Mouse (Mus musculus) brown adipose tissue, adult 24 weeks (tissue): ENCODE measurements around the gene A3galt2. TPM values are rescaled to one million over a fixed set of nuclear protein-coding genes. Genes with fewer than 3 reads are reported as not detected.

Experiments used
- H3K27ac ChIP-seq: fragments of 200-500 bp; replicated peaks from 2 replicates; pipeline ENCODE4 v1.5.1; 2012; ENCODE audit warnings: low read depth, mild to moderate bottlenecking, low read length
- H3K4me1 ChIP-seq: fragments of 200-500 bp; 2 replicates; pipeline ENCODE4 v1.6.1; 2012; ENCODE audit warnings: low read length, mixed read lengths; ENCODE audit not compliant: control insufficient read depth, insufficient read depth, insufficient read length
- H3K4me3 ChIP-seq: fragments of 200-500 bp; 2 replicates; pipeline ENCODE4 v1.5.1; 2012; ENCODE audit warnings: low read depth, mild to moderate bottlenecking, low read length, moderate library complexity; ENCODE audit not compliant: insufficient read depth
- polyA plus RNA-seq: library from polyadenylated mRNA; stranded (reverse); fragments of >200 nt; gene quantifications from 2 replicates; pipeline ENCODE4 v1.2.4, GENCODE M21; 2012; ENCODE audit not compliant: missing spikeins, insufficient read depth, insufficient read length

The A3galt2 gene
- polyA plus RNA-seq, 1 experiment = not detected

DNA sequence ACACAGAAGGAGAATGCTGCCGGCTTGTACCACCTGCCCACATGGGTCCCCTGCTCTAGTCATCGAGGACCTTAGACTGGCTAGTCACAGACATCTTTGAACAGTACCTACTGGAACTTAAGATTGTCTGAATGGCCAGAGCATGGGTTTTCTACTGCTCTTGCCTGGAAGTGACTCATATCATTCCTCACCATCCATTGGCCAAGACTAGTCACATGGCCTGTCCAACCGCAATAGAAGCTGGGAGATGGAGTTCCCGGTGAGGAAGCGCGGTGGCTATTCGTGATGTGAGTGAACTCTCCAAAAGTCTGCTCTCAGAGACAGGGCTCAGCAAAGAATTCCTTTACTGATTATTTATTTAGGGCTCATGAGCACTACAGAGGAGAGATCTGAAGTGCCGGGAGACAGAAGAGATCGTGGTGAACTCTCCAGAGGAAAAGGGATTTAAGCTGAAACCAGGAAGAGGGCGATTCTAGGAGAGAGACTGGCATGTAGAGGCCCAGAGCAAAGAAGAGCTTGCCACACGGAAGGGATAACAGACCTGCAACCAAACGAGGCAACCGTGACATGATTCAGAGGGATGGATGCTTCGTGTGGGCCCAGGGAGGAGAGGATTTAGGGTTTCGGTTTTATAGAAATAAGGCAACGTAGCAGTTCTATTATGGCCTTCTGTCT is 56.4 kb downstream of the A3galt2 start:
- Histone ChIP-seq H3K4me1 (peaks cover 5% of the 10 kb centered on the region), H3K27ac (0 out of 2 replicates have a peak overlapping the region, but pooled peaks have one; percentile 25), H3K4me3 (peak overlapping the region; percentile 72)

DNA sequence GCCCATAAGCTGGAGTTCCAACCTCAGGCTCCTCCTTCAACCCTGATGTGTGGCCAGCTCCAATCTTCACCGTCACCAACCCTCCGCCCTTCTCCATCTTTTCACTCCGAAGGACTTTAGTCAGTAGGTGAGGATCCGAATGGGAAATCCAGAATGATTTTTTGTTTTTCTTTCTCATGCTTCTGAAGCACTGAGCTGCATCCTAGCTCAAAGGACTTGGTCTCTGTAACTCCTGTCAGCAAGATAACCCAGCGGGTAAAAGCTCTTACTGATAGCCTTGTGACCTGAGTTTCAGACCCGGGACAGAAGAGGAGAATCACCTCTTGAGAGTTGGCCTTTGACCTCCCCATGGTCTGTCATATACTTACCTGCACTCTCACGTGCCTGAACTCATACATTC is 61.8 kb downstream of the A3galt2 start:
- peaks cover 3% of the 10 kb centered on the region for H3K4me1 ChIP-seq
- H3K27ac ChIP-seq = no peak overlapping the region
- H3K4me3 ChIP-seq = no peak overlapping the region

Other genes starting within 250 kb of the A3galt2 start
- gene Zscan20, start 145.3 kb upstream of the A3galt2 start, polyA plus RNA-seq = 0.44 and 0.96 TPM in 2 replicates
- not detected in 2 replicates for gene Tlr12, start 136.7 kb upstream of the A3galt2 start, polyA plus RNA-seq
- 18.9 and 22.4 TPM in 2 replicates for gene Phc2, start 100.7 kb upstream of the A3galt2 start, polyA plus RNA-seq
- 6.6 and 8.2 TPM in 2 replicates for gene Zfp362, start 50.7 kb downstream of the A3galt2 start, polyA plus RNA-seq
- gene Trim62, start 128.2 kb downstream of the A3galt2 start, polyA plus RNA-seq = 0.40 and 0.50 TPM in 2 replicates
- 3.8 and 4.8 TPM in 2 replicates for gene Azin2, start 207.1 kb downstream of the A3galt2 start, polyA plus RNA-seq
- 311 and 382 TPM in 2 replicates for gene Ak2, start 236.6 kb downstream of the A3galt2 start, polyA plus RNA-seq